Mouse (Mus musculus) bone marrow macrophage, adult 2 months (primary cell): ENCODE data around the gene Sh3bgrl2. TPM values are rescaled to one million over a fixed set of nuclear protein-coding genes. Genes with fewer than 3 reads are reported as not detected.

Experiments
- H3K27ac ChIP-seq: 2 replicates; pipeline ENCODE4 v1.5.1; 2012; ENCODE audit warnings: low read depth, low read length; ENCODE audit not compliant: insufficient read depth
- H3K4me1 ChIP-seq: 2 replicates; pipeline ENCODE4 v1.6.1; 2012; ENCODE audit warnings: low read length; ENCODE audit not compliant: control insufficient read depth, insufficient read depth
- H3K4me3 ChIP-seq: 2 replicates; pipeline ENCODE4 v1.5.1; 2012; ENCODE audit warnings: mild to moderate bottlenecking, low read length, moderate library complexity; ENCODE audit not compliant: insufficient read depth
- CTCF ChIP-seq: IDR thresholded peaks from 2 replicates; pipeline ENCODE4 v1.5.1; 2012; ENCODE audit warnings: low read depth, mild to moderate bottlenecking, low read length, moderate library complexity
- POLR2A ChIP-seq: IDR thresholded peaks from 2 replicates; pipeline ENCODE4 v1.6.1; 2012; ENCODE audit warnings: mild to moderate bottlenecking, low read depth, low read length, borderline replicate concordance
- polyA plus RNA-seq: library from polyadenylated mRNA; stranded (reverse); fragments of >200 nt; gene quantifications from 2 replicates; pipeline ENCODE4 v1.2.4, GENCODE M21; 2012; ENCODE audit not compliant: missing spikeins, insufficient read depth, insufficient read length

Gene Sh3bgrl2
- polyA plus RNA-seq, 1 experiment: 20.0 TPM

DNA sequence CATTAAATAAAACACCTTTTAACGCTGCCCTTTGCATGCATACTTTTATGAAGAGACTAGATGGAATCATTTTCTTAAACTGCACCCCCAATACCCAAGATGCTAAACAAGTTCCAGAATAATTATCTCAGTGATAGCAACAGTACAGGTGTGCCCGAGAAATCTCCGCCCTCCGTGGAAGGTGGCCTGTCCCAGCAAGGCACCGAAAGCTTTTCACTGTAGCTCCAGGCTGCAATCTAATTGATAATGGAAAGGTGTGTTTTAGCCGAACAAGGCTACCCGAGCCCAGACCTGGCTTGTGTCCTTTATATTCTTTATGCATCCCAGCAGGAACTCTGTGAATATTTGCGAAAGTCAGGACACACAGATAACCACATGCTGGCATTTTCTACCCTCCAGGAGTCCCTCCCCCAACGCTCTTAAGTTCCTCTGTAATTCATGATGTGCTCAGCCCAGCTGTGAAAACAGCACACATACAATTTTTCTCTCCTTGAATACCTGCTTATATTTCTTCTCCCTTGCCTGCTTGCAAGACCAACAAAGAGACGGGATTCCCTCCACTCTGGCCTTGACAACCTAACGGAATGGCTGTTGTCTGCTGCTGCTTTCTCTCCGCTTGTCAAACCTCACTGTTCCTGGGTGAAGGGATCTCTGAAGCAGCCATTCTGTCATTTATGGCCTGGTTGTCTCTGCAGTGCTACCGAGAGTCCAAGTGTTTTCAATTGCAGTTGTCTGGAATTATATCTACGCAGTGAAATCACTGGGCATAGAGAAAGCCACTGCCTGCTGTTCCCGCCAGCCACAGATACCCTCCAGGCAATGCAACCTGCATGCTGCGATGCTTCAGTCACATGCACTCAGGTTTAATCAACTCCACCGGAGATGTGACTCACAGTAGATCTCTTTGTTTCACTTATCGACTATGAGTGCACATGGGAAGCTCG lies 80.8 kb downstream of the Sh3bgrl2 start:
- Histone ChIP-seq H3K27ac (no peak overlapping the region), H3K4me3 (no peak overlapping the region), H3K4me1 (peaks cover 2% of the 10 kb centered on the region; the same call in 1 of the 2 replicates)
- no peak for TF ChIP-seq POLR2A
- TF ChIP-seq CTCF: no peak

- H3K4me3 ChIP-seq: no peak overlapping the region
- TF ChIP-seq CTCF (no peak), POLR2A (no peak)
- H3K4me1 ChIP-seq: peaks cover 2% of the 10 kb centered on the region; the same call in 1 of the 2 replicates
Measured at GRCm38 (mm10) chr9:83630341-83630740, 82.2 kb downstream of the Sh3bgrl2 start.

DNA sequence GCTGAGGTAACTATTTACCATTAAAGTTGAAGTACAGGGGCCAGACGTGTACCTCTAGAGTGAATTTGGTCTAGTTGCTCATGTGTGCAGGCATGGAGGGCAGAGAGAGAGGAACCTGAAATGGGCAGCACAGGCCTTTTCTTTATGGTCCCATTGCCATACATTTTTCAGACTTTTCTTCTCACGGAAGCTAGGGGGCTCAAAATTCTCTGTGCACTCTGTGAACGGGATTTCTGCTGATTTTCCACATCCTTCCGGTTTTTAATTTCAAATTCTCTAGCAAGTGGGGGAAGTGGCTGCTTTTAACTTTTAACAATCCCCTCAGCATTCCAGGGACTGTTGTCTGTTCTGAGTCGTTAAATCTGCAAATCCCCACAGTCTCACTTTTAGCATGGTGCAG lies 83.8 kb downstream of the Sh3bgrl2 start:
- Histone ChIP-seq H3K4me3 (no peak overlapping the region), H3K4me1 (peaks cover 2% of the 10 kb centered on the region; the same call in 1 of the 2 replicates), H3K27ac (no peak overlapping the region)
- TF ChIP-seq POLR2A: no peak
- TF ChIP-seq CTCF: no peak

More at GRCm38 (mm10) chr9:83630341-83630740, 82.2 kb downstream of the Sh3bgrl2 start:
- no peak overlapping the region for H3K27ac ChIP-seq

GRCm38 (mm10) chr9:83634703-83635102 lies 86.6 kb downstream of the Sh3bgrl2 start:
- Histone ChIP-seq H3K4me1 (peaks cover 2% of the 10 kb centered on the region; the same call in 1 of the 2 replicates), H3K4me3 (no peak overlapping the region), H3K27ac (no peak overlapping the region)
- TF ChIP-seq POLR2A (no peak), CTCF (no peak)

DNA sequence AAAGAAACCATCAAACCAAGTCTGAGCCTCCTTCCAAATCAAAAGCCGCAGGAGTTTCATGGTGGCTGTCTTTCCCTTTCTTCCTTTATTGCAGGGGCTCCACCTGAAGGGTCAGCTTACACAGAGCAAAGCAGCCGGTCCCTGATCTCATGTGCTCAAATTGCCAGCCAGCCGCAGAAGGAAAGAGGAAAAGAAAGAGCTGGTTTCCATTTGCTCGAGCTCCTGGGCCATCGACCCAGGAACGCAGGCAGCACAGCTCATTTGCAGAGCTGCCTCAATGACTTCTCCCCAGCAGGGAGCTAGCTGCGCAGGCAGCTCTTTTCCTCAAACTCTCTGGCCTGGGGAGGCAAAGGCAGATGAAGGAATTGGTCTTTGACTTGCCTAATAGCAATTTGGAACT lies 87.9 kb downstream of the Sh3bgrl2 start:
- no peaks in the 10 kb centered on the region for H3K4me1 ChIP-seq
- TF ChIP-seq CTCF: no peak
- TF ChIP-seq POLR2A: no peak

DNA sequence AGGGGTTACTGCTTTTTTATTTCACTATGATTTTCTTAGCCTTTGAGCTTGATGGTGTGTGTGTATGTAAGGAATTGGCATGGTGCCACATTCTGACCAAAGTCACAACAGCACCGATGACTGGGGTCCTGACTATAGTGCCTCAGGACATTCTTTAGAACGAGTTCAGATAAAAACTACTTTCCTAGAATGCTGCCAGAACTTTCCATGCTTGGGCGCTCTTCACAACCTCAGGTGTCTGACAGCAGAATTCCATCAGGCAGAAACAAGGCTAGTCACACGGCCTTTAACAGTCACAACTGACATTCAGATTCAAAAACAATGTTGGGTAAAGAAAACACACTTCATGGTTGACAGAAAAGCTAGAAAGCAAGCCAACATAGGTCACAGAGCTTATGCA lies 95.0 kb downstream of the Sh3bgrl2 start:
- no peak for TF ChIP-seq POLR2A
- no peak for TF ChIP-seq CTCF
- no peak overlapping the region for H3K4me3 ChIP-seq
- no peak overlapping the region for H3K27ac ChIP-seq
- H3K4me1 ChIP-seq: 0 out of 2 replicates have a peak, but pooled peaks cover 2% of the 10 kb centered on the region

More for the DNA sequence above, 87.9 kb downstream of the Sh3bgrl2 start:
- Histone ChIP-seq H3K4me3 (no peak overlapping the region), H3K27ac (no peak overlapping the region)

DNA sequence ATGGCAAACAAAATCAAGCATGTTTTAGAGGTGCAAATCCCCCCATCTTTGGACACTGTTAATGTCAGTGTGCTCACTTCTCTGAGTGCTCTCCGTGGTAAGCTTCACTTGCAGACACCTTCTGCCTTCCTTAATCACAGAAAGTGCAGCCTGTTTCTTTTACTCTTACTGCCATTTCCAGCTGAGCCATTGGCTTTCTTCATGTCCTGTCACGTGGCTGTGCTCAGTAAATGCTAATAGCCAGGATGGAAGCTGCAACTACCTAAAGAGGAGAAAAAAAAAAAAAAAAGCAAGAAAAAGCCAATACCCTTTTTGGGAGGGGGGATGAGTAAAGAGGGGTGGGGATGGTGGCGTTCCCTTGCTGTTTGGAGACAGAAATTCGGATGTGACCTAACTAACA lies 95.7 kb downstream of the Sh3bgrl2 start:
- Histone ChIP-seq H3K4me1 (0 out of 2 replicates have a peak, but pooled peaks cover 2% of the 10 kb centered on the region), H3K4me3 (no peak overlapping the region), H3K27ac (no peak overlapping the region)
- TF ChIP-seq POLR2A (no peak), CTCF (no peak)

DNA sequence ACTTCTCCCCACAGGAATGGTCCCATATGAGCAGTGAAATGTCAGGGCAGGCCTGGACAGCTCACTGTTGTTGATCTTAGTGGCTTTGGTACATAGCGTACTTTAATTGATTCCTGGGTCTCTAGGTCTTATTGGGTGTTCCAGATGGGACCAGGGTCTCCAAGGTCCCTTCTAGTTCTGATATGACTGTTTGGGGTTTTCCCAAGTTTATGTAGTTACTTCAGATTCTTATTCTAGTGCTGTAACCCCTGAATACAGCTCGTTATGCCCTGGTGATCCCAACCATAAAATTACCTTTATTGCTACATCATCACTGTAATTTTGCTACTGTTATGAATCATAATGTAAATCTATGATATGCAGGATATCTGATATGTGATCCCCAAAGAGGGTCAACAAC lies 98.1 kb downstream of the Sh3bgrl2 start:
- Histone ChIP-seq H3K4me3 (no peak overlapping the region), H3K27ac (no peak overlapping the region), H3K4me1 (0 out of 2 replicates have a peak, but pooled peaks cover 2% of the 10 kb centered on the region)
- TF ChIP-seq POLR2A (no peak), CTCF (no peak)

GRCm38 (mm10) chr9:83646691-83647090 lies 98.6 kb downstream of the Sh3bgrl2 start:
- Histone ChIP-seq H3K4me1 (0 out of 2 replicates have a peak, but pooled peaks cover 2% of the 10 kb centered on the region), H3K4me3 (no peak overlapping the region), H3K27ac (no peak overlapping the region)
- TF ChIP-seq CTCF (no peak), POLR2A (no peak)
